In the genomic region with DNA sequence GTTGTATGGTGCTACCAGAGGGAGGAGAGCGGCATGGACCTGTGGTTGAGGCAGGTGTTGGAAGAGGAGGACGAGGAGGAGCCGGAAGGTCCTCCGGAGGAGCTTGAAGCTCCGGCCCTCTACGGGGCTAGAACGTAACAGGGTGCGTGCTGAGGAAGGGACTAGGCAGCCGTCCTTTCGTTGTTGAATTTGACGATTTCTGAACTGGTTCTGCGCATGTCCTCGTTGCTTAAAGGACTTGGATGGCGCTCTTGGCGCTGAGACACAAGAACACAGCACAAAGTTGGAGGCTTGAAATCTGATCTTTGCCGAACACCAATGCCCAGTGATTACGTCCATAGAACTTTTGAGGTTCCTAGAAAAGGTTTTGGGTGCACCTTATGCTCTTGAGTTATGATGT, we compare ENCODE assay signal across 8 mouse cellular contexts. TPM values are rescaled to one million over a fixed set of nuclear protein-coding genes. Genes with fewer than 3 reads are reported as not detected.
DNase-seq lines count a peak whose midpoint lies in the region; ATAC-seq and TF ChIP-seq lines count a peak whose summit lies in the region.

No protein-coding gene starts in this region.

- H3K4me1 ChIP-seq in lung, postnatal 0 days (ENCODE audit: insufficient read depth, low read depth, low read length), result peaks cover 14% of the 10 kb centered on the region
- peaks cover 15% of the 10 kb centered on the region for H3K4me1 ChIP-seq in embryonic facial prominence, embryonic 14.5 days (ENCODE audit: control insufficient read depth, insufficient read depth, low read length)
- peaks cover 36% of the 10 kb centered on the region for H3K4me1 ChIP-seq in limb, embryonic 10.5 days
- H3K4me1 ChIP-seq in small intestine, adult 2 months (ENCODE audit: control insufficient read depth, insufficient read depth, insufficient read length, low read length), result peaks cover 7% of the 10 kb centered on the region

- intact Hi-C loops in left cerebral cortex, postnatal 14 days (cut with DNase I), result loop anchor here (5.0 kb wide), 2 partner anchors 68 to 87 kb away; a partner anchor contains a TSS

- H3K27me3 ChIP-seq in lung, postnatal 0 days (replicated peaks; ENCODE audit: insufficient read depth, low read length), result no peaks in the 10 kb centered on the region
- H3K27me3 ChIP-seq in embryonic facial prominence, embryonic 14.5 days (replicated peaks; ENCODE audit: control insufficient read depth, insufficient read depth, low read length), result no peaks in the 10 kb centered on the region
- H3K27me3 ChIP-seq in limb, embryonic 10.5 days (ENCODE audit: low read depth, poor library complexity, severe bottlenecking), result 0 out of 2 replicates have a peak, but pooled peaks cover 7% of the 10 kb centered on the region
- H3K27me3 ChIP-seq in small intestine, adult 2 months (ENCODE audit: control insufficient read depth, insufficient read depth, low read length), result no peaks in the 10 kb centered on the region

- no peak for TF ChIP-seq CTCF in lung, postnatal 0 days (IDR thresholded peaks at IDR 0.05)
- TF ChIP-seq CTCF in small intestine, adult 2 months (IDR thresholded peaks at IDR 0.05; ENCODE audit: extremely low read depth, insufficient read length, insufficient replicate concordance, low read depth, low read length), result no peak

- 6% methylated on average over 17 of the region's 17 CpGs for WGBS in lung, postnatal 0 days
- WGBS in embryonic facial prominence, embryonic 14.5 days, result 8% methylated on average over 17 of the region's 17 CpGs
- 8% methylated on average over 17 of the region's 17 CpGs for WGBS in limb, embryonic 10.5 days
- WGBS in small intestine, adult 2 months, result 4% methylated on average over 17 of the region's 17 CpGs

- peak overlapping the region; percentile 58 for H3K4me3 ChIP-seq in lung, postnatal 0 days (ENCODE audit: low read depth, low read length)
- H3K4me3 ChIP-seq in embryonic facial prominence, embryonic 14.5 days (ENCODE audit: low read depth, low read length), result peak overlapping the region; percentile 97
- peak overlapping the region; percentile 78 for H3K4me3 ChIP-seq in limb, embryonic 10.5 days
- H3K4me3 ChIP-seq in small intestine, adult 2 months (ENCODE audit: low read depth, low read length), result peak overlapping the region; percentile 91

- ATAC-seq in lung, postnatal 0 days, result peak; percentile 3; the same call in 1 of the 2 replicates
- peak; percentile 8; the same call in 1 of the 2 replicates for ATAC-seq in embryonic facial prominence, embryonic 14.5 days (ENCODE audit: low read depth)

- no peak for TF ChIP-seq POLR2A in small intestine, adult 2 months (IDR thresholded peaks at IDR 0.05; ENCODE audit: low read depth, low read length)

- H3K27ac ChIP-seq in lung, postnatal 0 days (ENCODE audit: low read length), result 0 out of 2 replicates have a peak overlapping the region, but pooled peaks have one; percentile 4
- peak overlapping the region; percentile 96; the same call in 1 of the 2 replicates for H3K27ac ChIP-seq in embryonic facial prominence, embryonic 14.5 days (replicated peaks; ENCODE audit: low read depth, low read length)
- H3K27ac ChIP-seq in limb, embryonic 10.5 days, result peak overlapping the region; percentile 91
- 0 out of 2 replicates have a peak overlapping the region, but pooled peaks have one; percentile 40 for H3K27ac ChIP-seq in small intestine, adult 2 months (ENCODE audit: insufficient read depth, low read depth, low read length)

- no peak for TF ChIP-seq EP300 in lung, postnatal 0 days (IDR thresholded peaks at IDR 0.05)

- peak overlapping the region; percentile 97 for H3K4me2 ChIP-seq in lung, postnatal 0 days (replicated peaks; ENCODE audit: low read depth, low read length)
- peak overlapping the region; percentile 100 for H3K4me2 ChIP-seq in embryonic facial prominence, embryonic 14.5 days (ENCODE audit: low read depth, low read length)

- peak; percentile 27 for DNase-seq in lung, postnatal 0 days (ENCODE audit: low spot score)
- no peak for DNase-seq in lung, postnatal 36 days
- no peak for DNase-seq in embryonic facial prominence, embryonic 14.5 days (ENCODE audit: low spot score)
- DNase-seq in limb, embryonic 10.5 days (ENCODE audit: low spot score), result no peak
- no peak for DNase-seq in left cerebral cortex, postnatal 14 days (ENCODE audit: low spot score in 2 of 2)
- no peak for DNase-seq in left cerebral cortex, adult 11 months (ENCODE audit: low spot score)
- DNase-seq in frontal cortex, postnatal 36 days (ENCODE audit: low spot score in 2 of 2), result no peak

- H3K9ac ChIP-seq in lung, postnatal 0 days (replicated peaks; ENCODE audit: low read depth), result peak overlapping the region; percentile 65
- peak overlapping the region; percentile 88 for H3K9ac ChIP-seq in embryonic facial prominence, embryonic 14.5 days (ENCODE audit: low read depth, low read length)

- no peaks in the 10 kb centered on the region for H3K36me3 ChIP-seq in lung, postnatal 0 days (ENCODE audit: insufficient read depth, low read length)
- H3K36me3 ChIP-seq in embryonic facial prominence, embryonic 14.5 days (ENCODE audit: control insufficient read depth, insufficient read depth, low read length), result peaks cover 6% of the 10 kb centered on the region; the same call in 1 of the 2 replicates
- H3K36me3 ChIP-seq in limb, embryonic 10.5 days, result peaks cover 6% of the 10 kb centered on the region; the same call in 1 of the 2 replicates
- no peaks in the 10 kb centered on the region for H3K36me3 ChIP-seq in small intestine, adult 2 months (ENCODE audit: control insufficient read depth, insufficient read depth, low read length)

- no peaks in the 10 kb centered on the region for H3K9me3 ChIP-seq in lung, postnatal 0 days (ENCODE audit: low read length)
- H3K9me3 ChIP-seq in embryonic facial prominence, embryonic 14.5 days (ENCODE audit: control insufficient read depth, low read length), result no peaks in the 10 kb centered on the region
- no peaks in the 10 kb centered on the region for H3K9me3 ChIP-seq in limb, embryonic 10.5 days (replicated peaks)

RNA-seq across cellular contexts. Expression of a gene that starts 0.6 kb away (rescaled TPM):
- 18.5 and 19.5 TPM in 2 replicates for polyA plus RNA-seq in lung, postnatal 0 days (2015; fragmentation: Nextera tagmentation; extraction: Ambion mirVana)
- 28.1 and 29.2 TPM in 2 replicates for polyA plus RNA-seq in embryonic facial prominence, embryonic 14.5 days (2014; fragmentation: Nextera tagmentation; extraction: Ambion mirVana)
- 36.0 and 38.5 TPM in 2 replicates for polyA plus RNA-seq in limb, embryonic 10.5 days (2016; fragmentation: Nextera tagmentation; extraction: Ambion mirVana)
- 5.4 and 6.3 TPM in 2 replicates for polyA plus RNA-seq in small intestine, adult 2 months (2012; rRNA removed)
- 10 to 100 TPM; 18.4 to 20.0 TPM for total RNA-seq in left cerebral cortex, postnatal 14 days (2021)

RNA-seq across cellular contexts. Expression of a gene that starts 3.2 kb away (rescaled TPM):
- 7.0 and 7.8 TPM in 2 replicates for polyA plus RNA-seq in lung, postnatal 0 days (2015; fragmentation: Nextera tagmentation; extraction: Ambion mirVana)
- 5.6 and 5.8 TPM in 2 replicates for polyA plus RNA-seq in embryonic facial prominence, embryonic 14.5 days (2014; fragmentation: Nextera tagmentation; extraction: Ambion mirVana)
- polyA plus RNA-seq in limb, embryonic 10.5 days (2016; fragmentation: Nextera tagmentation; extraction: Ambion mirVana), result 9.1 and 10.0 TPM in 2 replicates
- 7.1 and 11.7 TPM in 2 replicates for polyA plus RNA-seq in small intestine, adult 2 months (2012; rRNA removed)
- 10 to 100 TPM; 33.4 to 38.6 TPM for total RNA-seq in left cerebral cortex, postnatal 14 days (2021)

RNA-seq across cellular contexts. Expression of a gene that starts 9.7 kb away (rescaled TPM):
- polyA plus RNA-seq in lung, postnatal 0 days (2015; fragmentation: Nextera tagmentation; extraction: Ambion mirVana), result 5.9 and 6.4 TPM in 2 replicates
- polyA plus RNA-seq in embryonic facial prominence, embryonic 14.5 days (2014; fragmentation: Nextera tagmentation; extraction: Ambion mirVana), result 0.25 TPM in 1 of 2 replicates, not detected in the other
- polyA plus RNA-seq in limb, embryonic 10.5 days (2016; fragmentation: Nextera tagmentation; extraction: Ambion mirVana), result not detected in 2 replicates
- 0.33 and 0.46 TPM in 2 replicates for polyA plus RNA-seq in small intestine, adult 2 months (2012; rRNA removed)
- not detected for total RNA-seq in left cerebral cortex, postnatal 14 days (2021)

RNA-seq across cellular contexts. Expression of a gene that starts 22.7 kb away (rescaled TPM):
- polyA plus RNA-seq in lung, postnatal 0 days (2015; fragmentation: Nextera tagmentation; extraction: Ambion mirVana), result 0.51 and 0.77 TPM in 2 replicates
- not detected in 2 replicates for polyA plus RNA-seq in embryonic facial prominence, embryonic 14.5 days (2014; fragmentation: Nextera tagmentation; extraction: Ambion mirVana)
- not detected in 2 replicates for polyA plus RNA-seq in limb, embryonic 10.5 days (2016; fragmentation: Nextera tagmentation; extraction: Ambion mirVana)
- 0.06 TPM in 1 of 2 replicates, not detected in the other for polyA plus RNA-seq in small intestine, adult 2 months (2012; rRNA removed)
- under 1 TPM in 1 of 2 experiments, not detected in 1; 0.24 TPM for total RNA-seq in left cerebral cortex, postnatal 14 days (2021)

RNA-seq across cellular contexts. Expression of a gene that starts 51.8 kb away (rescaled TPM):
- polyA plus RNA-seq in lung, postnatal 0 days (2015; fragmentation: Nextera tagmentation; extraction: Ambion mirVana), result 18.0 and 19.2 TPM in 2 replicates
- polyA plus RNA-seq in embryonic facial prominence, embryonic 14.5 days (2014; fragmentation: Nextera tagmentation; extraction: Ambion mirVana), result 21.4 and 22.6 TPM in 2 replicates
- 21.3 and 26.5 TPM in 2 replicates for polyA plus RNA-seq in limb, embryonic 10.5 days (2016; fragmentation: Nextera tagmentation; extraction: Ambion mirVana)
- 9.5 and 15.9 TPM in 2 replicates for polyA plus RNA-seq in small intestine, adult 2 months (2012; rRNA removed)
- 10 to 100 TPM; 49.7 to 52.2 TPM for total RNA-seq in left cerebral cortex, postnatal 14 days (2021)

Comparison
In these comparisons a context has a peak if more than half of its experiments do, and no peak if none do; other contexts are left out.
1. H3K27ac ChIP-seq: peak in every context shown above with its lines; median percentile 96 in embryonic facial prominence, embryonic 14.5 days; 91 in limb, embryonic 10.5 days; 40 in small intestine, adult 2 months; 4 in lung, postnatal 0 days.